Mouse (Mus musculus) kidney, postnatal 0 days (tissue): ENCODE measurements around the gene Fhl1. TPM values are rescaled to one million over a fixed set of nuclear protein-coding genes. Genes with fewer than 3 reads are reported as not detected.

Experiments used
- ATAC-seq: fragments of 200-750 bp; cut with Nextera tagmentation; replicated peaks from 2 replicates; pipeline ENCODE4 v1.8.0; 2017; ENCODE audit warnings: low read depth, moderate number of reproducible peaks, moderate TSS enrichment, moderate library complexity; ENCODE audit not compliant: low FRiP score
- DNase-seq: peaks from one replicate; pipeline ENCODE4 v3.0.0-alpha.2; 2016; ENCODE audit warnings: low spot score
- H3K27ac ChIP-seq: fragments of 300-500 bp; sonication (generic); 2 replicates; pipeline ENCODE4 v1.5.1; 2014; ENCODE audit warnings: mild to moderate bottlenecking
- H3K27me3 ChIP-seq: fragments of 300-500 bp; sonication (generic); 2 replicates; pipeline ENCODE4 v1.6.1; 2014; ENCODE audit warnings: low read length, mixed read lengths; ENCODE audit not compliant: insufficient read depth
- H3K36me3 ChIP-seq: fragments of 300-500 bp; sonication (generic); 2 replicates; pipeline ENCODE4 v1.6.1; 2014; ENCODE audit warnings: low read length, mixed read lengths; ENCODE audit not compliant: insufficient read depth
- H3K4me1 ChIP-seq: fragments of 300-500 bp; sonication (generic); replicated peaks from 2 replicates; pipeline ENCODE4 v1.6.1; 2014; ENCODE audit warnings: antibody characterized with exemption, low read length, mixed read lengths; ENCODE audit not compliant: insufficient read depth
- H3K4me2 ChIP-seq: fragments of 300-500 bp; sonication (generic); 2 replicates; pipeline ENCODE4 v1.6.1; 2014; ENCODE audit warnings: mild to moderate bottlenecking, low read length, moderate library complexity, mixed read lengths
- H3K4me3 ChIP-seq: fragments of 300-500 bp; sonication (generic); replicated peaks from 2 replicates; pipeline ENCODE4 v1.5.1; 2014; ENCODE audit warnings: low read depth, low read length
- H3K9ac ChIP-seq: fragments of 300-500 bp; sonication (generic); 2 replicates; pipeline ENCODE4 v1.6.1; 2014; ENCODE audit warnings: low read depth, low read length
- H3K9me3 ChIP-seq: fragments of 300-500 bp; sonication (generic); replicated peaks from 2 replicates; pipeline ENCODE4 v1.6.1; 2016; ENCODE audit warnings: low read length, inconsistent platforms, mixed read lengths
- CTCF ChIP-seq: IDR thresholded peaks from 2 replicates; pipeline ENCODE4 v1.5.1; 2016; ENCODE audit warnings: antibody characterized with exemption, low read depth, mild to moderate bottlenecking, moderate library complexity
- WGBS: fragments of 180-500 bp; shearing (Covaris S2); extraction: QIAGEN DNeasy Blood & Tissue Kit; methylation state at CpG from one replicate; pipeline ENCODE4 v1.1.7; 2014; 5-methylcytosine and 5-hydroxymethylcytosine counted together
- polyA plus RNA-seq: library from polyadenylated mRNA; unstranded; fragments of >200 nt; fragmentation: Nextera tagmentation; extraction: Ambion mirVana; gene quantifications from 2 replicates; pipeline ENCODE4 v1.2.1, GENCODE M21; 2015

The Fhl1 gene
- polyA plus RNA-seq, 1 experiment from 2014 or later, result 93.3 TPM

- H3K9ac ChIP-seq, result no peak overlapping the region
- H3K4me1 ChIP-seq, result no peaks in the 10 kb centered on the region
- no peaks in the 10 kb centered on the region for H3K9me3 ChIP-seq
- 62% methylated on average over 4 of the region's 4 CpGs for WGBS
- no peak overlapping the region for H3K27ac ChIP-seq
- no peak for DNase-seq
- no peaks in the 10 kb centered on the region for H3K36me3 ChIP-seq
- no peak overlapping the region for H3K4me2 ChIP-seq
- no peak for TF ChIP-seq CTCF
- no peaks in the 10 kb centered on the region for H3K27me3 ChIP-seq
- no peak for ATAC-seq
- no peak overlapping the region for H3K4me3 ChIP-seq
These were observed 33.7 kb upstream of the Fhl1 start for GRCm38 (mm10) chrX:56697886-56698285.

GRCm38 (mm10) chrX:56701261-56701660 is 30.3 kb upstream of the Fhl1 start:
- 57% methylated on average over 3 of the region's 3 CpGs for WGBS
- H3K36me3 ChIP-seq, result no peaks in the 10 kb centered on the region
- H3K4me2 ChIP-seq, result no peak overlapping the region
- H3K27me3 ChIP-seq, result no peaks in the 10 kb centered on the region
- ATAC-seq (peak; percentile 84; the same call in 1 of the 2 replicates), DNase-seq (peak; percentile 11)
- no peaks in the 10 kb centered on the region for H3K4me1 ChIP-seq
- no peak overlapping the region for H3K4me3 ChIP-seq
- no peaks in the 10 kb centered on the region for H3K9me3 ChIP-seq
- H3K9ac ChIP-seq, result no peak overlapping the region
- H3K27ac ChIP-seq, result no peak overlapping the region
- no peak for TF ChIP-seq CTCF

DNA sequence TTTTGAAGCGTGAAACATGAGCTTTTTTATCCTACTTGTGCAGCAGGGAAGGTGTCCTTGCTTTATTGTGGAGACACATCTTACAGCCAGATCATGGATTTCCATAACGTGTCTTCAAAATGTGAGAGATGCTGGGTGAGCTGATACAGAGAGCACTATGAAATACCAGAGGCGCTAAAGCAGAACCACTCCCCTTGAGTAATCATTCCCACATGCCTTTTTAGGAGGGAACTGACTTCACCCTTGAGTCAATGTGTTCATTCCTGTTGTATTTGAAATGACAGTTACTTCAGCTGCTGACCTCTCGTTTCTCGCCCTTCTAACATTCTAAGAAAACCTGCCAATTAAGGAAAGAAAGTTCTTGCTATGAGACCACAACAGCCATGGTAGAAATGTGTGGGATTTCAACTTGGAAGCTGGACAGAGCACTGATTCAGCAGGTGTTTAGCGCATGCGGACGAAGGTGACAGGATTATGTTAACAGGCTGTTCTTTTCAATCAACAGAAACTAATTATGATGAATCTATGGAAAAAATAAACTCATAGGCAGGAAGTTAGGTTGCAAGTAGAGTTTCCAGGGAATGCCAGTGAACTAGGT is 27.5 kb upstream of the Fhl1 start:
- H3K27ac ChIP-seq, result no peak overlapping the region
- H3K4me1 ChIP-seq, result no peaks in the 10 kb centered on the region
- H3K9me3 ChIP-seq, result no peaks in the 10 kb centered on the region
- no peak for ATAC-seq
- 69% methylated on average over 8 of the region's 8 CpGs for WGBS
- H3K36me3 ChIP-seq, result no peaks in the 10 kb centered on the region
- no peak overlapping the region for H3K9ac ChIP-seq
- DNase-seq, result no peak
- no peak for TF ChIP-seq CTCF
- no peaks in the 10 kb centered on the region for H3K27me3 ChIP-seq
- no peak overlapping the region for H3K4me2 ChIP-seq
- no peak overlapping the region for H3K4me3 ChIP-seq

DNA sequence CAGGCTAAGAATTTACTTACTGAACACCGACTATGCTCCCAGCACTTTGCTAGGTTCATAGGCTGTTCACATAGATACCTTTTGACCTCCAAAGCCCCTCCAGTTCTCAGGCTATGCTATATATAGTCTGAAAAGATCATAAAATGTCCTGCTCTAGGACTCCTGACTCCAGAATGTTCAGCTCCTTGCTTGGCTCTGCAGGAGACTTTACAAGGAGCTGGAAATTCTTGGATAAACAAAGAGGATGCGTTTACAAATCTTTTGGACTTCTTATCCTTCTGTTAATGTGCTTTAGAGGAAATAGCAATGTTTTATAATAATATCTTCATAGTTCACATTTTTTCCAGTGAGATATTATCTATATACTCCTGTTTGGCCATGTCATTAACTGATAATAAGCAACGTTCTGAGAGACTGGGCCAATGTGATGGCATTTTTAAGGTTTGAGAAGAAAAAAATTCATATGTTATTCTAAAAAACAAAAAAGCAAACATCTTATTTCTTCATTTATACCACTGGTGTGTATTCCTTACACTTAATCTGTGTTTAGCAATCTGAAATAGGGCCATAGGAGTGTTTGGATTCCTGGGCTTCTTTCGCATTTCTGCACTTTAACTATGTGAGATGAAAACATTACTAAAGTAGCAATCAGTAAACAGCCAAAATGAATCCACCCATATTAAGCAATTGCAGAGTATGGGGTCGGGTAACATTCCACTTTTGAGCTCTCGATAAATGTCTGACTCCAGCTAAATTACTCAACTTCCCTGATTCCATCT is 22.8 kb upstream of the Fhl1 start:
- Histone ChIP-seq H3K9ac (no peak overlapping the region), H3K27me3 (no peaks in the 10 kb centered on the region), H3K36me3 (no peaks in the 10 kb centered on the region), H3K4me2 (no peak overlapping the region), H3K27ac (no peak overlapping the region), H3K4me3 (no peak overlapping the region), H3K9me3 (no peaks in the 10 kb centered on the region), H3K4me1 (no peaks in the 10 kb centered on the region)
- WGBS, result 73% methylated on average over 6 of the region's 6 CpGs
- ATAC-seq (no peak), DNase-seq (no peak)
- no peak for TF ChIP-seq CTCF

GRCm38 (mm10) chrX:56710522-56710921 is 21.1 kb upstream of the Fhl1 start:
- Histone ChIP-seq H3K4me2 (no peak overlapping the region), H3K9ac (no peak overlapping the region), H3K27ac (no peak overlapping the region), H3K27me3 (no peaks in the 10 kb centered on the region), H3K36me3 (no peaks in the 10 kb centered on the region), H3K4me3 (no peak overlapping the region), H3K9me3 (no peaks in the 10 kb centered on the region), H3K4me1 (no peaks in the 10 kb centered on the region)
- WGBS, result 94% methylated on average over 1 of the region's 1 CpGs
- ATAC-seq (no peak), DNase-seq (no peak)
- no peak for TF ChIP-seq CTCF

DNA sequence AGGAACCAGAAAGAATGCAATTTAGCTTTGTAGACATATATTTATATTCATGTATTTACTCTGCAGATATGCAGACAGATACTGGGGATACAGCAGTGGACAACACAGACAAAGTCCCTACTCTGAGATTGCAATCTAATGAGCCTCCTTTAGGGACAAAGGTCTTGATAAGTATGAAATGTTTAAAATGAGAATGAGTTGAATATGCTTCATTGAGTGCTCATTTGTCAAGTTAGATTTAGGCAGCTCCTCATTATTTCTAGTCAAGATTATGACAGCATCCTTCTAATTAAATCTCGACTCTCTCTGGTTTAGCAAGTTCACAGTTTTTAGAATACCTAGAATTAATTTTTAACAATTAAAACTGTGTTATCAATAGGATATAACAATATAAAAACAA is 18.9 kb upstream of the Fhl1 start:
- no peaks in the 10 kb centered on the region for H3K27me3 ChIP-seq
- TF ChIP-seq CTCF, result no peak
- no peak overlapping the region for H3K4me2 ChIP-seq
- WGBS, result 75% methylated on average over 1 of the region's 1 CpGs
- H3K4me3 ChIP-seq, result no peak overlapping the region
- no peak overlapping the region for H3K27ac ChIP-seq
- ATAC-seq (no peak), DNase-seq (no peak)
- no peaks in the 10 kb centered on the region for H3K36me3 ChIP-seq
- no peak overlapping the region for H3K9ac ChIP-seq
- no peaks in the 10 kb centered on the region for H3K4me1 ChIP-seq
- H3K9me3 ChIP-seq, result no peaks in the 10 kb centered on the region
